Mouse (Mus musculus): Measurements from ENCODE around the gene Sirt4. TPM values are rescaled to one million over a fixed set of nuclear protein-coding genes. Genes with fewer than 3 reads are reported as not detected.
"Not testable (repeated sequence)": the region's sequence is repeated elsewhere in the genome, so short reads cannot be mapped to it uniquely, and the experiment has no call there.

Gene Sirt4
- polyA plus RNA-seq, 1 experiment from 2014 or later, result 22.5 TPM

DNA sequence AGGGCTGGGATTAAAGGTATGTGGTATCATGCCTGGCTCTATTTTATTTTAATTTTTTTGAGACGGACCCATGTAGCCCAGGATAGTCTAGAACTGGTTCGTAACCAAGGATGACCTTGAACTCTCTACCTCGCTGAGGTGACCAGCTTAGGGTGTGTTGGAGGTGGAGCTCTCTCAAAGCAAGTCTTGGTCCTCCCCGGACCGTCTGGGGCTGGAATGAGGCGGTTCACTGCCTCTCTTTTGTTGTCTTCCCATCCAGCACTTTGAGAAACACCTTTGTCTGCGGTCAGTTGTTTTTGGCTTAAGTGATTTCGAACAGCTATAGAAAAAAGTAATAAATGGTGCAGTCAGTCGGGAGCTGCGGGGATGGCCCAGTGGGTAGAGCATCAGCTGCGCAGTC, 40.4 kb downstream of the Sirt4 start:
- Histone ChIP-seq H3K27ac (replicated peaks in 1 of 2; ENCODE audit: control insufficient read depth in 1 of 2, insufficient read depth in 1 of 2, low read depth in 2 of 2, low read length in 2 of 2) (no peak overlapping the region), H3K36me3 (ENCODE audit: control insufficient read depth, insufficient read depth, low read length) (peaks cover 23% of the 10 kb centered on the region; the same call in 1 of the 2 replicates), H3K4me3 (ENCODE audit: control insufficient read depth in 1 of 2, insufficient read depth in 1 of 2, low read depth in 1 of 2, low read length in 2 of 2) (no peak overlapping the region), H3K4me2 (ENCODE audit: low read length) (no peak overlapping the region), H3K4me1 (ENCODE audit: control insufficient read depth in 2 of 2, insufficient read depth in 2 of 2, low read length in 2 of 2) (no peaks in the 10 kb centered on the region), H3K9me3 (ENCODE audit: control insufficient read depth, low read length) (no peaks in the 10 kb centered on the region), H3K9ac (ENCODE audit: low read length) (no peak overlapping the region), H3K27me3 (ENCODE audit: control insufficient read depth, insufficient read depth, low read length) (no peaks in the 10 kb centered on the region)
- WGBS, result 90% methylated on average over 11 of the region's 11 CpGs
- no peak for ATAC-seq (ENCODE audit: insufficient number of reproducible peaks, insufficient read depth, low FRiP score, low read depth)

DNA sequence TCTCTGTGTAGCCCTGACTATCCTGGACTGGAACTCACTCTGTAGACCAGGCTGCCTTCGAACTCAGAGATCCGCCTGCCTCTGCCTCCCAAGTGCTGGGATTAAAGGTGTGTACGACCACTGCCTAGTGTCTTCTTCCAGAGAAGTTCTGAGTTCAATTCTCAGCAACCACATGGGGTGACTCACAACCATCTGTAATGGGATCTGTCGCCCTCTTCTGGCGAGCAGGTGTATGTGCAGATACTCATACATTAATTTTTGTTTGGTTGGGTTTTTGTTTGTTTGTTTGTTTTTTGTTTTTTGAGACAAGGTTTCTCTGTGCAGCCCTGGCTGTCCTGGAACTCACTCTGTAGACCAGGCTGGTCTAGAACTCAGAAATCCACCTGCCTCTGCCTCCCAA, 41.9 kb downstream of the Sirt4 start:
- H3K4me3 ChIP-seq (ENCODE audit: control insufficient read depth in 1 of 2, insufficient read depth in 1 of 2, low read depth in 1 of 2, low read length in 2 of 2); H3K27me3 ChIP-seq (ENCODE audit: control insufficient read depth, insufficient read depth, low read length); H3K4me2 ChIP-seq (ENCODE audit: low read length); H3K9ac ChIP-seq (ENCODE audit: low read length); ATAC-seq (ENCODE audit: insufficient number of reproducible peaks, insufficient read depth, low FRiP score, low read depth); H3K27ac ChIP-seq (replicated peaks in 1 of 2; ENCODE audit: control insufficient read depth in 1 of 2, insufficient read depth in 1 of 2, low read depth in 2 of 2, low read length in 2 of 2); H3K9me3 ChIP-seq (ENCODE audit: control insufficient read depth, low read length); H3K4me1 ChIP-seq (ENCODE audit: control insufficient read depth in 2 of 2, insufficient read depth in 2 of 2, low read length in 2 of 2): not testable (repeated sequence)
- peaks cover 25% of the 10 kb centered on the region for H3K36me3 ChIP-seq (ENCODE audit: control insufficient read depth, insufficient read depth, low read length)
- 77% methylated on average over 5 of the region's 5 CpGs for WGBS

DNA sequence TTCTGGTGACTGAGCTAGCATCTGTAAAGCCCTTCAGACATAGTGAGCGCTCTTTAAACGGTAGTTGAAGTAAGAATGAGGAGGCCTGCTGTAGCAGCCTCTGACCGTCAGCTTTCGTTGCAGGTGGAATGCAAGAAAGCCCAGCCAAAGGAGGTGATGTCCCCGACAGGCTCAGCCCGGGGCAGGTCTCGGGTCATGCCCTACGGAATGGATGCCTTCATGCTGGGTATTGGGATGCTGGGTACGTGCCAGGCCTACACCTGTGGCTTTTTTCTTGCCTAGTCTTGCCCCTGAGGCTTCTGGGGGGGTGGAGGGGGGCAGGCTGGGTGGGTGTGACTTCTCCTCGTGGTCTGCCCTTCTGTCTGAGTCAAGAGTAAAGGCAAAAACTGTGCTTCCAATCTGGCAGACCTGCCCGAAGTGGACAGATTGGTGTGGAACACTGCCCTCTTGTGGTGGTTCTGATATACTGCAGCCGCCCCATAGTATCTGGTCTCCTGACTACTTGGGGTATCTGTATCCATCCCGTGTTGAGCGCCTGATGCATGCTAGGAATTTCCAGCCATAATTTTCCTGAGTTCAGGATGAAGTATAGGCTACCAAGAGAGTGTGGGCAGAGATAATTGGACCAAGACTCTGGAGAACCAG, 43.2 kb downstream of the Sirt4 start:
- no peak overlapping the region for H3K27ac ChIP-seq (replicated peaks in 1 of 2; ENCODE audit: control insufficient read depth in 1 of 2, insufficient read depth in 1 of 2, low read depth in 2 of 2, low read length in 2 of 2)
- H3K9ac ChIP-seq (ENCODE audit: low read length), result no peak overlapping the region
- H3K4me2 ChIP-seq (ENCODE audit: low read length), result no peak overlapping the region
- H3K27me3 ChIP-seq (ENCODE audit: control insufficient read depth, insufficient read depth, low read length), result no peaks in the 10 kb centered on the region
- ATAC-seq (ENCODE audit: insufficient number of reproducible peaks, insufficient read depth, low FRiP score, low read depth), result no peak
- H3K4me1 ChIP-seq (ENCODE audit: control insufficient read depth in 2 of 2, insufficient read depth in 2 of 2, low read length in 2 of 2), result peaks cover 2 to 13% of the 10 kb centered on the region in 2 experiments; a peak in 3 of 4 replicates
- 44% methylated on average over 14 of the region's 14 CpGs for WGBS
- peaks cover 22% of the 10 kb centered on the region for H3K36me3 ChIP-seq (ENCODE audit: control insufficient read depth, insufficient read depth, low read length)
- no peaks in the 10 kb centered on the region for H3K9me3 ChIP-seq (ENCODE audit: control insufficient read depth, low read length)
- H3K4me3 ChIP-seq (ENCODE audit: control insufficient read depth in 1 of 2, insufficient read depth in 1 of 2, low read depth in 1 of 2, low read length in 2 of 2), result no peak overlapping the region

DNA sequence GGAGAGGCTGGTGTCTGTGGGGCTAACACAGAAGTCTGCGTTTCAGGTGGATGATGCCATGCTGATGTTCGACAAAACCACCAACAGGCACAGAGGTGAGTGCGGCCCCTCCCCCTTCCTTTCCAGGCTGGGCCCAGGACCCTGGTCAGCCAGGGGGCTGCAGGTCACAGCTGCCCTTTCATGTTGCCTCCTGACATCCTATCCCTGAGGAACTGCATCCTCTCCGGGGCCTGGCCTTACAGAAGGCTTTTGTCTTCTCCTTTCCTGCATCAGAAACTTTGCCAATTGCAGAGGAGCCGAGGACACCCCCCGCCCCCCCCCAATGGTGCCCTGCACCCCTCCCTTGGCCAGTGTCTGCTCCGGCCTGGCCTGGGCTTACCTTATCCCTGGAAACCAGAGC, 45.9 kb downstream of the Sirt4 start:
- H3K4me1 ChIP-seq (ENCODE audit: control insufficient read depth in 2 of 2, insufficient read depth in 2 of 2, low read length in 2 of 2), result peaks cover 8 to 20% of the 10 kb centered on the region in 2 experiments
- H3K4me2 ChIP-seq (ENCODE audit: low read length), result no peak overlapping the region
- peaks cover 10% of the 10 kb centered on the region for H3K36me3 ChIP-seq (ENCODE audit: control insufficient read depth, insufficient read depth, low read length)
- H3K9me3 ChIP-seq (ENCODE audit: control insufficient read depth, low read length), result no peaks in the 10 kb centered on the region
- no peak overlapping the region for H3K9ac ChIP-seq (ENCODE audit: low read length)
- 78% methylated on average over 7 of the region's 7 CpGs for WGBS
- H3K4me3 ChIP-seq (ENCODE audit: control insufficient read depth in 1 of 2, insufficient read depth in 1 of 2, low read depth in 1 of 2, low read length in 2 of 2), result no peak overlapping the region
- no peak for ATAC-seq (ENCODE audit: insufficient number of reproducible peaks, insufficient read depth, low FRiP score, low read depth)
- no peaks in the 10 kb centered on the region for H3K27me3 ChIP-seq (ENCODE audit: control insufficient read depth, insufficient read depth, low read length)
- no peak overlapping the region for H3K27ac ChIP-seq (replicated peaks in 1 of 2; ENCODE audit: control insufficient read depth in 1 of 2, insufficient read depth in 1 of 2, low read depth in 2 of 2, low read length in 2 of 2)

DNA sequence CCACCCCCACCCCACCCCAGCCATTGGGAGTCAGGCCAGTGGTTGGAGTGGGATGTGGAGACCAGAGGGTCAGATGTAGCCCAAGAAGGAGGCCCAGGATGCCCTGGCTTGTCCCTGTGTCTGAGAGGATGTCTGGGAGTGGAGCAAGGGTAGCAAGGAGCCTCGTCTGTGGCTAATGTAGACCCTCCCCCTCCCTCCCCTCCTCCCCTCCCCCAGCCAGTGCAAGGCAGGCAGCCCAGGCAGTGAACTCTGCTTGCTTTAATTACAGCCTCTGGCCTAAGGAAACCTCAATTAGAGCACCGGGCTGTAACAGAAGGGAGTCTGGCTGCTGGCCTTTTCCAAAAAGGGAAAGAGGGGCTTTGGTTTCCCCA, 46.6 kb downstream of the Sirt4 start:
- H3K4me1 ChIP-seq (ENCODE audit: control insufficient read depth in 2 of 2, insufficient read depth in 2 of 2, low read length in 2 of 2), result peaks cover 8 to 20% of the 10 kb centered on the region in 2 experiments

DNA sequence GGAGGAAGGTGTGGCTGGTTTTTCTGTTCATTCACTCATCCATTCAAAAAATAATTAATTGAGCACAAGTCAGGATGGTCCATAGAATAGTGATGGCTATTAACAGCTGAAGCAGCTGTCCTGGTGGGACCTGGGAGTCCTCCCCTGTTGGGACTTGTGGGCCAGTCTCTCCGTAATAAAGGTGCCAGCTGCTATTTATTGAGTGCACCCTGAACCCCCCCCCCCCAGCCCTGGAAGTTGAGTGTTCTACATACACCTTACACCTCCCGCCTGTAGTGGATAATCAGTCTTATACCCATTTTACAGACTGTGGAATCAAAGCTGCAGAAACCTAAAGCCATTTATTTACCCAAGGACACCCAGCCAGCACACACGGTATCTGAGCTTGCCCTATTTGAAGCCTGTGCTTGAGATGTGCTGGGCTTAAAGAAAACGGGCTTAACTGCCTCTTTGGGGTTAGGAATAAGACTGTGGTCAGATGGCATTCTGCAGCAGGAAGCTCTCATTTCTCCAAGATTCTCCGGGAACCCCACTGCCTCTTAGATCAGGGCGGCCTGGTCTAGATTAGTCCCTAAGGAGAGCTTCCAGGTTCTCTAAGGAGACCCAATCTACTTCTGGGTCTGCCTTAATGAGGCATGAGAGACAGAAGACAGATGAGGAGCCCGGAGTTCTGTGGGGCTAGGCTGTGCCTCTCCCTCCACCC, 47.1 kb downstream of the Sirt4 start:
- Histone ChIP-seq H3K36me3 (ENCODE audit: control insufficient read depth, insufficient read depth, low read length) (peaks cover 4% of the 10 kb centered on the region; the same call in 1 of the 2 replicates), H3K9ac (ENCODE audit: low read length) (no peak overlapping the region), H3K9me3 (ENCODE audit: control insufficient read depth, low read length) (no peaks in the 10 kb centered on the region), H3K4me3 (ENCODE audit: control insufficient read depth in 1 of 2, insufficient read depth in 1 of 2, low read depth in 1 of 2, low read length in 2 of 2) (no peak overlapping the region), H3K27me3 (ENCODE audit: control insufficient read depth, insufficient read depth, low read length) (no peaks in the 10 kb centered on the region), H3K27ac (replicated peaks in 1 of 2; ENCODE audit: control insufficient read depth in 1 of 2, insufficient read depth in 1 of 2, low read depth in 2 of 2, low read length in 2 of 2) (no peak overlapping the region), H3K4me2 (ENCODE audit: low read length) (no peak overlapping the region), H3K4me1 (ENCODE audit: control insufficient read depth in 2 of 2, insufficient read depth in 2 of 2, low read length in 2 of 2) (peaks cover 8 to 20% of the 10 kb centered on the region in 2 experiments)
- no peak for ATAC-seq (ENCODE audit: insufficient number of reproducible peaks, insufficient read depth, low FRiP score, low read depth)
- 79% methylated on average over 7 of the region's 7 CpGs for WGBS

More for the DNA sequence above, 46.6 kb downstream of the Sirt4 start:
- Histone ChIP-seq H3K36me3 (ENCODE audit: control insufficient read depth, insufficient read depth, low read length) (peaks cover 4% of the 10 kb centered on the region; the same call in 1 of the 2 replicates), H3K9me3 (ENCODE audit: control insufficient read depth, low read length) (no peaks in the 10 kb centered on the region), H3K27ac (replicated peaks in 1 of 2; ENCODE audit: control insufficient read depth in 1 of 2, insufficient read depth in 1 of 2, low read depth in 2 of 2, low read length in 2 of 2) (no peak overlapping the region), H3K27me3 (ENCODE audit: control insufficient read depth, insufficient read depth, low read length) (no peaks in the 10 kb centered on the region), H3K4me2 (ENCODE audit: low read length) (no peak overlapping the region), H3K9ac (ENCODE audit: low read length) (no peak overlapping the region), H3K4me3 (ENCODE audit: control insufficient read depth in 1 of 2, insufficient read depth in 1 of 2, low read depth in 1 of 2, low read length in 2 of 2) (no peak overlapping the region)
- WGBS, result 34% methylated on average over 2 of the region's 2 CpGs
- no peak for ATAC-seq (ENCODE audit: insufficient number of reproducible peaks, insufficient read depth, low FRiP score, low read depth)

DNA sequence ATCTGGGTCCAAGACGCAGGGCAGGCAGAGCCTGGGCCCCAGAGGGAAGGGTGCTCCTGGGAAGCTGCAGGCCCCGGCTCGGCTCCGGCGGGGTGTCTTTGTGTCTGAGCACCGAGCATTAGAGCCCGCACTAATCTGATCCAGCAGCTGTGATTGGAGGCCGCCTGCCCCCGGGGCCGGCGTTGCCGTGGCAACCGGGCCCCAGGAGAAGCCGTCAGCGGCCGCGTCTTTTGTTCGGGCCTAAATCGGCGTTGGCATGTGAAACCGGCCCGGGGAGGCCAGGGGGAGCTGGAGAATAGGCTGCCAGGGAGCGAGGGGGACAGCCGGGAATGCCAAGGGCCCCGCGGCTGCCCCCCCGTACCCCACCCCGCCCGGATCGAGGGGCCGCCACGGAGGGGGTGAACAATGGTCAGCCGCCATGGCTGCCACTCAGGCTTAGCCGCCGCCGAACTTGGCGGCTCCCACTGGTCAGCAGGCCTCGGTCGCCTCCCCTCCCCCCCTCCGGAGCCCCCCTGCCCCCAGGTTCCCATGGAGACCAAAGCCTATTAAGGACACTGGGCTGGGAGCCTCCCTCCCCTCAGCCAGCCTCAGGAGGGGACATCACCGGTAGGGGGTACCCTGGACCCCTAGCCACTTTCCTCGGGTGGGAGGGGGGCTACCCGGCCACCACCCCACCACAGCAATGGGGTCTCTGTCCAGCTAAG, 48.0 kb downstream of the Sirt4 start:
- no peaks in the 10 kb centered on the region for H3K27me3 ChIP-seq (ENCODE audit: control insufficient read depth, insufficient read depth, low read length)
- peaks cover 4% of the 10 kb centered on the region; the same call in 1 of the 2 replicates for H3K36me3 ChIP-seq (ENCODE audit: control insufficient read depth, insufficient read depth, low read length)
- WGBS, result 1% methylated on average over 34 of the region's 43 CpGs
- peak overlapping the region; percentile 89 for H3K4me2 ChIP-seq (ENCODE audit: low read length)
- no peaks in the 10 kb centered on the region for H3K9me3 ChIP-seq (ENCODE audit: control insufficient read depth, low read length)
- peak; percentile 52 for ATAC-seq (ENCODE audit: insufficient number of reproducible peaks, insufficient read depth, low FRiP score, low read depth)
- peak overlapping the region; percentile 35 to 48 for H3K4me3 ChIP-seq (ENCODE audit: control insufficient read depth in 1 of 2, insufficient read depth in 1 of 2, low read depth in 1 of 2, low read length in 2 of 2)
- peaks cover 12 to 24% of the 10 kb centered on the region in 2 experiments for H3K4me1 ChIP-seq (ENCODE audit: control insufficient read depth in 2 of 2, insufficient read depth in 2 of 2, low read length in 2 of 2)
- H3K9ac ChIP-seq (ENCODE audit: low read length), result peak overlapping the region; percentile 79
- H3K27ac ChIP-seq (replicated peaks in 1 of 2; ENCODE audit: control insufficient read depth in 1 of 2, insufficient read depth in 1 of 2, low read depth in 2 of 2, low read length in 2 of 2), result peak overlapping the region in 1 of 2 experiments; percentile 41; a peak in 2 of 4 replicates

Data from heart, embryonic 14.5 days (tissue).